Comparison of ENCODE assay signal across 10 mouse cellular contexts in genomic region chr4:100596630-100597029, GRCm38 (mm10).
DNase-seq lines count a peak whose midpoint lies in the region; ATAC-seq and TF ChIP-seq lines count a peak whose summit lies in the region.
"Had no signal": no experiment of that assay in that cellular context is flagged by ENCODE, and none has a peak within 500 bp of the region (broad histone marks: within the 10 kb centered on the region; RNA-seq: fewer than 3 reads in every experiment).

No protein-coding gene starts in this region.

- TF ChIP-seq CTCF in hindbrain, postnatal 0 days (IDR thresholded peaks at IDR 0.05; ENCODE audit: low read depth): no peak
- TF ChIP-seq CTCF in stomach, postnatal 0 days (IDR thresholded peaks at IDR 0.05; ENCODE audit: low read depth): no peak

- H3K36me3 ChIP-seq in hindbrain, embryonic 12.5 days: no peaks in the 10 kb centered on the region
- no peaks in the 10 kb centered on the region for H3K36me3 ChIP-seq in hindbrain, embryonic 10.5 days
- H3K36me3 ChIP-seq in hindbrain, postnatal 0 days (ENCODE audit: insufficient read depth, low read length): no peaks in the 10 kb centered on the region
- no peaks in the 10 kb centered on the region for H3K36me3 ChIP-seq in stomach, postnatal 0 days (ENCODE audit: control insufficient read depth, insufficient read depth, low read length)
- H3K36me3 ChIP-seq: liver, embryonic 13.5 days; stomach, embryonic 15.5 days had no signal

- DNase-seq in hindbrain, embryonic 10.5 days (ENCODE audit: low spot score): no peak
- DNase-seq in urinary bladder, postnatal 25 days (ENCODE audit: low spot score): peak; percentile 5
- DNase-seq in urinary bladder, postnatal 36 days (ENCODE audit: low spot score in 2 of 2): no peak
- DNase-seq in hindbrain, postnatal 0 days (ENCODE audit: low spot score): peak; percentile 76
- DNase-seq in stomach, postnatal 0 days (ENCODE audit: low spot score): peak; percentile 21
- no peak for DNase-seq in T-cell, adult 2 months (ENCODE audit: low spot score)
- DNase-seq in liver: no peak
- DNase-seq: liver, embryonic 13.5 days had no signal

- H3K9me3 ChIP-seq in hindbrain, embryonic 12.5 days (replicated peaks): no peaks in the 10 kb centered on the region; the same call in 1 of the 2 replicates
- no peaks in the 10 kb centered on the region for H3K9me3 ChIP-seq in hindbrain, embryonic 10.5 days
- 0 out of 2 replicates have a peak, but pooled peaks cover 5% of the 10 kb centered on the region for H3K9me3 ChIP-seq in hindbrain, postnatal 0 days (ENCODE audit: low read length)
- H3K9me3 ChIP-seq in stomach, postnatal 0 days (ENCODE audit: control insufficient read depth, low read length): no peaks in the 10 kb centered on the region
- H3K9me3 ChIP-seq: liver, embryonic 13.5 days; stomach, embryonic 15.5 days had no signal

- H3K27me3 ChIP-seq in hindbrain, embryonic 12.5 days: no peaks in the 10 kb centered on the region
- no peaks in the 10 kb centered on the region for H3K27me3 ChIP-seq in hindbrain, embryonic 10.5 days (ENCODE audit: insufficient read depth, poor library complexity, severe bottlenecking)
- no peaks in the 10 kb centered on the region for H3K27me3 ChIP-seq in hindbrain, postnatal 0 days (ENCODE audit: insufficient read depth, low read length)
- H3K27me3 ChIP-seq in stomach, postnatal 0 days (ENCODE audit: control insufficient read depth, insufficient read depth, low read length): no peaks in the 10 kb centered on the region
- H3K27me3 ChIP-seq: liver, embryonic 13.5 days; stomach, embryonic 15.5 days had no signal

- no peak for TF ChIP-seq EP300 in stomach, postnatal 0 days (optimal IDR thresholded peaks at IDR 0.05)

- H3K4me2 ChIP-seq in hindbrain, embryonic 12.5 days (replicated peaks): no peak overlapping the region
- H3K4me2 ChIP-seq in hindbrain, postnatal 0 days (ENCODE audit: low read depth, low read length): no peak overlapping the region
- no peak overlapping the region for H3K4me2 ChIP-seq in stomach, postnatal 0 days (replicated peaks; ENCODE audit: low read depth)
- H3K4me2 ChIP-seq: liver, embryonic 13.5 days; stomach, embryonic 15.5 days had no signal

- peaks cover 7% of the 10 kb centered on the region for H3K4me1 ChIP-seq in hindbrain, embryonic 12.5 days
- no peaks in the 10 kb centered on the region for H3K4me1 ChIP-seq in hindbrain, embryonic 10.5 days (replicated peaks)
- H3K4me1 ChIP-seq in hindbrain, postnatal 0 days (ENCODE audit: insufficient read depth, low read length): no peaks in the 10 kb centered on the region
- no peaks in the 10 kb centered on the region for H3K4me1 ChIP-seq in stomach, postnatal 0 days (replicated peaks; ENCODE audit: control insufficient read depth, insufficient read depth)
- H3K4me1 ChIP-seq: liver, embryonic 13.5 days; stomach, embryonic 15.5 days had no signal

- H3K4me3 ChIP-seq in hindbrain, embryonic 12.5 days: no peak overlapping the region
- H3K4me3 ChIP-seq in hindbrain, embryonic 10.5 days: no peak overlapping the region
- H3K4me3 ChIP-seq in hindbrain, postnatal 0 days (ENCODE audit: low read length): no peak overlapping the region
- H3K4me3 ChIP-seq in stomach, postnatal 0 days (ENCODE audit: low read depth, low read length): no peak overlapping the region
- H3K4me3 ChIP-seq: liver, embryonic 13.5 days; stomach, embryonic 15.5 days had no signal

- no peak overlapping the region for H3K27ac ChIP-seq in hindbrain, embryonic 12.5 days
- no peak overlapping the region for H3K27ac ChIP-seq in hindbrain, embryonic 10.5 days
- H3K27ac ChIP-seq in hindbrain, postnatal 0 days: peak overlapping the region; percentile 45; the same call in 1 of the 2 replicates
- H3K27ac ChIP-seq in stomach, postnatal 0 days (replicated peaks): no peak overlapping the region
- H3K27ac ChIP-seq: liver, embryonic 13.5 days; stomach, embryonic 15.5 days had no signal

- WGBS in hindbrain, embryonic 12.5 days: 62% methylated on average over 5 of the region's 5 CpGs
- WGBS in hindbrain, embryonic 10.5 days: 91% methylated on average over 5 of the region's 5 CpGs
- WGBS in hindbrain, postnatal 0 days: 38% methylated on average over 5 of the region's 5 CpGs
- 74% methylated on average over 5 of the region's 5 CpGs for WGBS in stomach, postnatal 0 days

- ATAC-seq in hindbrain, embryonic 12.5 days (ENCODE audit: low FRiP score): peak; percentile 81
- ATAC-seq in hindbrain, postnatal 0 days: peak; percentile 77
- no peak for ATAC-seq in stomach, postnatal 0 days (ENCODE audit: low FRiP score, low TSS enrichment)

- no peak overlapping the region for H3K9ac ChIP-seq in hindbrain, embryonic 12.5 days
- H3K9ac ChIP-seq in hindbrain, postnatal 0 days (replicated peaks; ENCODE audit: low read length): no peak overlapping the region
- no peak overlapping the region for H3K9ac ChIP-seq in stomach, postnatal 0 days (ENCODE audit: low read length)
- H3K9ac ChIP-seq: liver, embryonic 13.5 days; stomach, embryonic 15.5 days had no signal

Comparison
In these comparisons a context has a peak if more than half of its experiments do, and no peak if none do; other contexts are left out.
1. DNase-seq: peak in urinary bladder, postnatal 25 days (single experiment), hindbrain, postnatal 0 days (single experiment) and stomach, postnatal 0 days (single experiment); none in hindbrain, embryonic 10.5 days (single experiment), urinary bladder, postnatal 36 days (0 of 2), T-cell, adult 2 months (single experiment) and liver (single experiment).